ENCODE assay signal across 16 mouse cellular contexts in genomic region chr2:80600611-80601010, GRCm38 (mm10).
"Had no signal": no experiment of that assay in that cellular context is flagged by ENCODE, and none has a peak within 500 bp of the region (broad histone marks: within the 10 kb centered on the region; RNA-seq: fewer than 3 reads in every experiment).

No protein-coding gene starts in this region.

- H3K36me3 ChIP-seq: hindbrain, embryonic 15.5 days; lung, embryonic 15.5 days; stomach, embryonic 15.5 days had no signal

- H3K4me3 ChIP-seq: hindbrain, embryonic 15.5 days; lung, embryonic 15.5 days; stomach, embryonic 15.5 days had no signal

- H3K4me1 ChIP-seq: hindbrain, embryonic 15.5 days; lung, embryonic 15.5 days; stomach, embryonic 15.5 days had no signal

- H3K27me3 ChIP-seq: hindbrain, embryonic 15.5 days; lung, embryonic 15.5 days; stomach, embryonic 15.5 days had no signal

- DNase-seq: kidney, adult 8-10 months; kidney, postnatal 14 days; lung, adult 18-20 months; lung, postnatal 10 days; lung, postnatal 36 days; midbrain, embryonic 14.5 days; retina, postnatal 1 day; right cerebral cortex, postnatal 25 days; spleen, adult 18-20 months; thymus, postnatal 25 days had no signal

- H3K27ac ChIP-seq: hindbrain, embryonic 15.5 days; liver, embryonic 14.5 days; lung, embryonic 15.5 days; stomach, embryonic 15.5 days had no signal

- H3K9me3 ChIP-seq: hindbrain, embryonic 15.5 days; lung, embryonic 15.5 days; stomach, embryonic 15.5 days had no signal

- H3K9ac ChIP-seq: hindbrain, embryonic 15.5 days; liver, embryonic 14.5 days; lung, embryonic 15.5 days; stomach, embryonic 15.5 days had no signal

- H3K4me2 ChIP-seq: hindbrain, embryonic 15.5 days; liver, embryonic 11.5 days; lung, embryonic 15.5 days; midbrain, embryonic 11.5 days; stomach, embryonic 15.5 days had no signal
